Mouse (Mus musculus) G1E (cell line): ENCODE results near the gene Rgs10.

Source experiments
- CTCF ChIP-seq: IDR thresholded peaks from 2 replicates; pipeline ENCODE4 v1.5.1; 2012; ENCODE audit warnings: low read depth, low read length, inconsistent platforms, mixed read lengths
- GATA1 ChIP-seq: IDR thresholded peaks from 2 replicates; pipeline ENCODE4 v1.6.1; 2012; ENCODE audit warnings: borderline replicate concordance, low read length, inconsistent platforms, mixed read lengths
- GATA2 ChIP-seq: IDR thresholded peaks from 2 replicates; pipeline ENCODE4 v1.6.1; 2012; ENCODE audit warnings: low read depth, low read length, inconsistent platforms, borderline replicate concordance
- POLR2AphosphoS5 ChIP-seq: IDR thresholded peaks from 2 replicates; pipeline ENCODE4 v1.6.1; 2012; ENCODE audit warnings: low read depth, low read length, inconsistent platforms; ENCODE audit not compliant: insufficient replicate concordance
- TAL1 ChIP-seq: conservative IDR thresholded peaks from 2 replicates; pipeline ENCODE4 v1.6.1; 2012; ENCODE audit warnings: low read depth, low read length, inconsistent platforms, mixed read lengths

DNA sequence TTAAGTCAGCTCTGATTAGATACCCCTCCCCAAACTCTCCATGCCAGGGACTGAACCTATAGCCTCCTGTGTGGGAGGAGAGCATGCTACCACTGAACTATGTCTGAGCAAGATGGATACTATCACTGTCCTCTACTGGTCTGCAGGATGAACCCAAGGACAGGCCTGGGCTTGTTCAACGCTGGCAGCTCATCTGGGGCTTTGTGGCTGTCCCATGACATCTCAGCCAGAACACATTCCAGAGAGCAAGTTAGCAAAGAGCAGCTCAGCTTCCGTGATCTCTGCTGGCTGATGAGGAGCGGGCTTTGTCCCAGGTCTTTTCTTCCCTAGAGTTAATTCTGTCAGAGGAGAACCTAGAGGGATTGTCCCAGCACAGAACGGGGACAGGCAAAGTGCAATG, 55.6 kb downstream of the Rgs10 start:
- TF ChIP-seq CTCF (no peak), GATA1 (no peak), POLR2AphosphoS5 (no peak), TAL1 (no peak), GATA2 (no peak)
